Mouse (Mus musculus) CH12.LX (cell line): ENCODE data around the gene Vegfd.

Experiments
- CHD2 ChIP-seq: IDR thresholded peaks from 2 replicates; pipeline ENCODE4 v1.6.1; 2011; ENCODE audit warnings: low read length, improper control_type of control experiment
- ELF1 ChIP-seq: IDR thresholded peaks from 2 replicates; pipeline ENCODE4 v1.6.1; 2014; ENCODE audit warnings: low read depth, mild to moderate bottlenecking, inconsistent platforms, low read length, improper control_type of control experiment
- EP300 ChIP-seq: IDR thresholded peaks from 2 replicates; pipeline ENCODE4 v1.6.1; 2011; ENCODE audit warnings: low read length, improper control_type of control experiment
- MAX ChIP-seq: IDR thresholded peaks from 2 replicates; pipeline ENCODE4 v1.6.1; 2011; ENCODE audit warnings: low read length, improper control_type of control experiment
- NRF1 ChIP-seq: IDR thresholded peaks from 2 replicates; pipeline ENCODE4 v1.6.1; 2014; ENCODE audit warnings: low read depth, mild to moderate bottlenecking, inconsistent platforms, low read length, improper control_type of control experiment, moderate library complexity
- POLR2A ChIP-seq: IDR thresholded peaks from 2 replicates; pipeline ENCODE4 v1.6.1; 2011; ENCODE audit warnings: low read depth, mild to moderate bottlenecking, improper control_type of control experiment, low read length
- UBTF ChIP-seq: IDR thresholded peaks from 2 replicates; pipeline ENCODE4 v1.6.1; 2012; ENCODE audit warnings: low read depth, mild to moderate bottlenecking, inconsistent platforms, low read length, improper control_type of control experiment, moderate library complexity

- TF ChIP-seq CHD2 (no peak), NRF1 (no peak), EP300 (no peak), UBTF (no peak), POLR2A (no peak), MAX (no peak), ELF1 (no peak)
Observed at GRCm38 (mm10) chrX:164431541-164431940, 58.4 kb downstream of the Vegfd start.
